Mouse (Mus musculus): ENCODE measurements at regions not wholly inside any gene's neighbourhood (a gene's known extent, or its start where the extent isn't known, plus 50 kb on each side); places are given as distances from the start of the nearest gene placed in this dataset.

- DNase-seq (ENCODE audit: low read depth): no peak
Observed at GRCm38 (mm10) chr4:98282275-98282674, 100.8 kb downstream of the Tm2d1 start.

- DNase-seq (ENCODE audit: low read depth): no peak
Observed at GRCm38 (mm10) chr4:98258336-98258735, 124.8 kb downstream of the Tm2d1 start.

- DNase-seq (ENCODE audit: low read depth): no peak
Observed at GRCm38 (mm10) chr4:98257711-98258110, 125.4 kb downstream of the Tm2d1 start.

DNA sequence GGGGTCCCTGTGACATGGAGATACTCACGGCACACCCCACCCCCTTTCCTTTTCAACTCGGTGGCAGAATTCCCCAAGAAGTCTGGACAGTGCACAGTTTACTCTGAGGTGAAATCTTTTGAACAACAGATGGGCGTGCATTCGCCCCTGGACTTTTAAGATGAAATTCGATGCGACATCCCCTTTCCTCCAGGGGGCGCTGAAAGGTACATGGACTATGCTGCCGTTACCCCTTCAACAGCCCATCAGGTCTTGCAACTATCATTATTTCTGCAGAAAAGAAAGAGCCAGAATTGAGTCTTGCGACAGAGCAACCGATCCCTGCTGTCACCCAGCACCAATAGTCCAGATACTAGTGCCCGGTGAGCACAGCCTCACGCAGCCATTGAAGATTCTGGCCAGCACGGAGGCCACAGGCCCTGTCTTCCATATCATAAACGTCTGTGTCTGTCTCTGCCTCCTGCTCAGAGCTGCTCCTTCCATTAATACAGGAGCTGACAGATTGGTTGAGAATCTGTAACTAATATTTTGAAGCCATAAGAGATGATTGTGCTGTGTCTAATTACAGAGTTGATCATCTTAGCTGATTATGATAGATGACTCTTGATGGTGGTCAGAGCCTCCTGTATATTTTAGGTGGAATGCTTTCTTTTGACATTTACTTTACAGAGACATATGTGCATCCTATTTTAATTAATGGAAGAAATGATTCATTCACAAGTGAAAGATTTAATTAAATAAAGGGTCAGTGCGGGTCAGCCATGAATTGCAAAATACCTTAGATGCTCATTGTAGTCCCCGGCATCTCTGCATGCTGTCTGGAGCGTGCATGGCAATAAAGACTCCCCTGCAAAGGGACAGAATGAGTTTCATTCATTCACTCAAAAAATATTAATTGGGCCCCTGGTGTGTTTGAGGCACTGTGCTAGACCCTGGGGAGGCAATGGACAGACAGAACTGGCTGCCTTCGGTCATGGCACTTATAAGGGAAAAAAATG, 128.0 kb downstream of the Tm2d1 start:
- no peak for DNase-seq (ENCODE audit: low read depth)

- no peak for DNase-seq (ENCODE audit: low read depth)
Observed at GRCm38 (mm10) chr4:98243941-98244929, 138.9 kb downstream of the Tm2d1 start.

GRCm38 (mm10) chr4:98243502-98243901, 139.6 kb downstream of the Tm2d1 start:
- DNase-seq (ENCODE audit: low read depth): peak; percentile 48

- DNase-seq (ENCODE audit: low read depth): no peak
Observed at GRCm38 (mm10) chr4:98241921-98242320, 141.2 kb downstream of the Tm2d1 start.

DNA sequence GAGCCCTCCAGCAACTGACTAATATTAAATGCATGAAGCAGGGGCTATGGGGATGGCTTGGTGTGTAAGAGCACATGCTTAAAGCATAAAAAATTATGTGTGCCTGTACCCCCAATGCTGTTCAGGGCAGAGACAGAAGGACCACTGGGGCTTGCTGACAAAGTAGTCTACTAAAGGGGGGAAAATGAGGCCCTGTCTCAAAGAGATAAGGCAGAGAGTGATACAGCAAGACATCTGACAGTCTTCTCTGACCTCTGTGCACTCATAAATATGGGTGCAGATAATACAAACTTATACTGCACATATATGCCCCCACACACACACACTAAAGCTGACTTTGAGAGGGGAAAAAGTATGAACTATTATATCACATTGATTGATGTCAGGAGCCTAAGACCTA, 142.8 kb downstream of the Tm2d1 start:
- no peak for DNase-seq (ENCODE audit: low read depth)

GRCm38 (mm10) chr4:98238075-98238474, 145.0 kb downstream of the Tm2d1 start:
- DNase-seq (ENCODE audit: low read depth): no peak

GRCm38 (mm10) chr4:98237475-98237874, 145.6 kb downstream of the Tm2d1 start:
- DNase-seq (ENCODE audit: low read depth): no peak

DNA sequence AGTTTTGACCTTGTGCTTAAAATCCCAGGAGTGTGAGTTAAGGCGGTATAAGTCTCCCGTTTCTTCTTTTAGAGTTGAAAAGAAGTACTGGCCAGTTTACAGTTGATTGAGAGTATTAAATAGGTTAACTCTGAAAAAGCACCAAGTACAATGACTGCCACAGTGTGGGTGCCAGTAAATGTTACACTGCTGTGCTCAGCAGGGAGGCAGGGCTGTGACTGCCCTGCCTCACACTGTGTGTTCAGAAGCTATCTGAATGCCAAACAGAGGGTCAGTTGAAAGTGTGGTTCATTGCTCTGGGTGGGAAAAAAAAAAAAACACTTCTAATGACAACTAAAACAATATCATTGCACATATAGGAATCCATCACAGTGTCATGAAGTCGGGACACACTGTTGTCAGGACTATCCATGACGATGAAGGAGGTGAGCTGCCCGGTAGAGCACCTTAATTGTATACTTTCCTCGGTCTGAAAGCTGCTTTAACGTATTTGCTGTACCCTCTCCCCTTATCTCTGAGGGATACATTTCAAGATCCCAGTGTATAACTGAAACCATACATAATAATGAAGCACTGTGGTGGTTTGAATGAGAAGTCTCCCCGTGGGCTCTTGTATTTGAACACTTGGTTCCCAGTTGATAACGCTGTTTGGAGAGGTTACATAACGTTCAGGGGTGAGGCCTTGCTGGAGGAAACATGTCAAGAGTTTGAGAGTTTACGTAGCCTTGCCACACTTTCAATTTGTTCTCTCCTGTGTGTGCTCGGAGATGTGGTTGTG, 146.9 kb downstream of the Tm2d1 start:
- no peak for DNase-seq (ENCODE audit: low read depth)

DNA sequence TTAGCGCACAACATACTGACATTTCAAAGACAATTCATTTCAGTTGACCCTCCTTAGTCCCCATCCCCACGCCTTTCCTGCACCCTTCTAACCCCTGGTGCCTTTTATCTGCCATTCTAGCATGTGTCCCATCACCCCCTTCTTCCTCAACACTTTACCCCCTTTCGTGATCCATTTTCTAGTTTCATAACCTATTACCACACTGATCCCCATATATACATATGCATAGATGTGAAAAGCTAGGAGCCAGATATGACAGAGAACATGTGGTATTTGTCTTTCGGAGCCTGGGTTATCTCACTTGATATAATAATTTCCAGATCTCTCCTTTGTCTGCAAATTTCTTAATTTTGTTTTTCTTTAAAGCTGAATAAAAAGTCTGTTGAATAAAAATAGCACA, 154.9 kb downstream of the Tm2d1 start:
- DNase-seq (ENCODE audit: low read depth): no peak

GRCm38 (mm10) chr4:98224366-98224765, 158.7 kb downstream of the Tm2d1 start:
- no peak for DNase-seq (ENCODE audit: low read depth)

- no peak for DNase-seq (ENCODE audit: low read depth)
Observed at GRCm38 (mm10) chr4:98223429-98223828, 159.7 kb downstream of the Tm2d1 start.

- DNase-seq (ENCODE audit: low read depth): no peak
Observed at GRCm38 (mm10) chr4:98221566-98221965, 161.5 kb downstream of the Tm2d1 start.

- no peak for DNase-seq (ENCODE audit: low read depth)
Observed at GRCm38 (mm10) chr4:98215218-98215617, 167.9 kb downstream of the Tm2d1 start.

- DNase-seq (ENCODE audit: low read depth): no peak
Observed at GRCm38 (mm10) chr4:98207446-98207845, 175.7 kb downstream of the Tm2d1 start.

DNA sequence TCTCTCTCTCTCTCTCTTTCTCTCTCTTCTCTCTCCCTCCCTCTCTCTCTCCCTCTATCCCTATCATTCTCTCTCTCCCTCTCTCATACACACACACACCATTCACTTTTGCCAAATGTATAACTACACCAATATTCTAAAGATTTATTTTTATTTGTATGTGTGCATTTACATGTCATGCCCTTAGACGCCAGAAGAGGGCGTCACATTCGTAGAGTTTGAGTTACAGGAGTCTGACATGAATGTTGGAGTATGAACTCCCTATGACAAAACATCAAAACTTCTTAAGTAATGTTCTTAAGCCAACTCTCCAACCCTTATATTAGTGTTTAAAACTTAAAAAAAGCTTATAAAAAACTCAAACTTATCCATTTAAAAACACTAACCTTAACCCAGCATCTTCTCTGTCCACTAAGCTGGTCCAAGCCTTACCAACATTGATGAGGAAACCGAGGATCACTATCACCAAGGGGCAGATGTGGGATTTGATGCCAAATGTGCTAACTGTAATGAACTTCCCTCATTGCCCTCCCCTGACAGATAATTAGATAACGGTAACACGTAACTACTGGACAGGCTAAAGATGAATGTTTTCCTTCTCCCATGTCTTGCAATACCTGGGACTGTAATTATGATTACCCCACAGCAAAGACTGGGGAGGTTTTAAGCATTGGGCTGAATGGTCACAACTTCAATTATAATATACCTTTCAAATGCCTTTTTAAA, 176.7 kb downstream of the Tm2d1 start:
- no peak for DNase-seq (ENCODE audit: low read depth)

DNA sequence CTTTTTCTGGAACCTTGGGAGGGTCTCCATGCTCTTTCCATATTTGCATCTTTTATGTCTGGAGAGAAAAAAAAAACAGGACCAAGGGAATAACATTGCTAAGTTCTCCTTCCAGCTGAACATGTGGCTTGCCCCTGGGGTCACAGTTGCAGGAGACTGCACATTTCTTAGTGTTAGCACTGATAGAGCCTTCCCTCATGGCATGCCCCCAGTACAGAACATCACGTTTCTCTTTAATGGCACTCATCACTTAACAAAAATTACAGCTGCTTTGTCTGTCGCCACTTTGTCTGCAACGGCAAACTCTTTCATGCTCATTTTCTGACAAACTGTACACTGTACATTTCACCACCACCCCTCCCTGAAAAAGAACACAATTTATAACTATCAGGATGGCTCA, 180.0 kb downstream of the Tm2d1 start:
- DNase-seq (ENCODE audit: low read depth): no peak

DNA sequence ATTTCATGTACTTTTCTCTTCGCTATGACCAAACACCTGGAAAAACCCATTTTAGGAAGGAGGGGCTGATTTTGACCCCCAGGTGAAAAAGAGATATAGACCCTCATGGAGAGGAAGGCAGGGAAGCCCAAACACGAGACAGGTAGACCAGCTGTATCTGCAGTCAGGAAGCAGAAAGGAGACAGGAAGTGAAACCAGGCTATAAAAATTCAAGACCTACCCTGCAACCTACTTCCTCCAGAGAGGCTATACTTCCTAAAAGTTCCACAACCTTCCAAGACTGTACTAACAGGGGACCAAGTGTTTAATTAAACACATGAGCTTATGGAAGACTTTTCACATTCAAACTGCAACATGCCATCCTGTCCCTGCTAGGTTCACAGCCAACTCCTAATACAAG, 180.9 kb downstream of the Tm2d1 start:
- DNase-seq (ENCODE audit: low read depth): no peak

DNA sequence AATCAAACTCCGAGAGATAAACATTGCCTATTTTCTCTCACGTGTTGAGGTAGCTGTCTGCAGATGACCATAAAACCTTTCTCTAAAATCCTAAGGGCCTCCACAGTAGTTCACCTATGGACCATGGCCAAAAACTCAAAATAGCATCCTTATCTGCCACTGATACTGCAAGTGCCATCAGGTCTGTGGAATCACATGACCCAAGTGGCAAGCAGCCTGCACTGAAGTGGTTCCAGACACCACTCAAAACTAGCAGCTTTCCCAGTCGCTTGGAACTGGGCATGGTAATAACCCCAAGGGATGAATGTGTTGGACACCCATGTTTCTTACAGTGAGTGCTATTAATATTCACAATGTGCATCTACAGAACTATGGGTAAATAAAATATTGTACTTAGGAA, 182.0 kb downstream of the Tm2d1 start:
- no peak for DNase-seq (ENCODE audit: low read depth)
